Mouse (Mus musculus) embryonic stem cell, embryonic (primary cell): ENCODE measurements around the gene Olfr15.

Experiments used
- CTCF ChIA-PET, 4 experiments: fragments of 300-600 bp in 2 of 4; fragments of 350-600 bp in 2 of 4; sonication (Branson Sonifier 250); formaldehyde crosslinking; loops; one replicate each; lab custom pipeline; 2022; ENCODE audit warnings: inconsistent platforms in 2 of 4; lab: Charles Lee
- POLR2A ChIA-PET, 4 experiments: fragments of 300-600 bp in 2 of 4; fragments of 350-600 bp in 2 of 4; sonication (Branson Sonifier 250); formaldehyde crosslinking; loops; one replicate each; lab custom pipeline; 2022; ENCODE audit warnings: antibody characterized with exemption in 4 of 4, inconsistent platforms in 1 of 4; lab: Charles Lee

Gene Olfr15

GRCm38 (mm10) chr16:3852586-3852985, 21.9 kb downstream of the Olfr15 start:
- ChIA-PET POLR2A (interaction anchor here in 2 of 4 experiments (0.8 to 4.0 kb wide), 6 partner anchors 9 to 151 kb away, joined by 3 to 18 read pairs (median 4); partner anchors contain the start of genes Naa60 (in 2 of the 2), Gm20695 (in 1 of the 2), Slx4 (in 1 of the 2) and Zfp597 (in 1 of the 2)), CTCF (interaction anchor here in 2 of 4 experiments (0.6 to 1.2 kb wide), 2 partner anchors 414 to 431 kb away, joined by 3 to 6 read pairs; no protein-coding TSS in a partner anchor)

- POLR2A ChIA-PET: interaction anchor here in 3 of 4 experiments (0.6 to 4.0 kb wide), 3 partner anchors 10 to 17 kb away, joined by 3 to 18 read pairs (median 17); partner anchors contain the start of gene Naa60 (in 2 of the 3)
- CTCF ChIA-PET: interaction anchor here in 1 of 4 experiments (1.3 kb wide), 1 partner anchor 18 kb away, joined by 3 read pairs; the partner anchor contains the start of gene Naa60
These were observed 23.9 kb downstream of the Olfr15 start for GRCm38 (mm10) chr16:3854437-3855182.

GRCm38 (mm10) chr16:3855776-3856175, 25.1 kb downstream of the Olfr15 start:
- ChIA-PET CTCF (interaction anchor here in 1 of 4 experiments (1.3 kb wide), 1 partner anchor 17 kb away, joined by 3 read pairs; the partner anchor contains the start of gene Naa60), POLR2A (no interaction called here)

GRCm38 (mm10) chr16:3859254-3859653, 28.6 kb downstream of the Olfr15 start:
- ChIA-PET POLR2A (no interaction called here), CTCF (interaction anchor here in 1 of 4 experiments (0.6 kb wide), 1 partner anchor 117 kb away, joined by 4 read pairs; no protein-coding TSS in a partner anchor)

GRCm38 (mm10) chr16:3871815-3872214, 41.1 kb downstream of the Olfr15 start:
- CTCF ChIA-PET: interaction anchor here in 3 of 4 experiments (0.7 to 1.9 kb wide), 10 partner anchors 12 to 617 kb away, joined by 3 to 9 read pairs (median 4); partner anchors contain the start of genes 1700037C18Rik (in 2 of the 3), Cluap1 (in 2 of the 3), Gm20695 (in 2 of the 3) and Zfp597 (in 2 of the 3)
- POLR2A ChIA-PET: interaction anchor here (0.6 to 4.7 kb wide), 51 partner anchors 9 to 1008 kb away, joined by 3 to 94 read pairs (median 6); partner anchors contain the start of genes Cluap1 (in 3 of the 4), Gm20695 (in 3 of the 4), Zfp174 (in 3 of the 4) and Zfp263 (in 3 of the 4)

GRCm38 (mm10) chr16:3872216-3873047, 41.8 kb downstream of the Olfr15 start, which contains the start of gene Naa60:
Gene Naa60 (plus strand): TSS chr16:3872375.
- ChIA-PET POLR2A (interaction anchor here (0.6 to 4.7 kb wide), 55 partner anchors 9 to 1008 kb away, joined by 3 to 94 read pairs (median 5); partner anchors contain the start of genes Cluap1 (in 3 of the 4), Gm20695 (in 3 of the 4), Zfp174 (in 3 of the 4) and Zfp263 (in 3 of the 4)), CTCF (interaction anchor here in 3 of 4 experiments (0.7 to 1.9 kb wide), 10 partner anchors 11 to 616 kb away, joined by 3 to 9 read pairs (median 4); partner anchors contain the start of genes 1700037C18Rik (in 2 of the 3), Cluap1 (in 2 of the 3), Gm20695 (in 2 of the 3) and Zfp597 (in 2 of the 3))

GRCm38 (mm10) chr16:3876346-3876745, 45.7 kb downstream of the Olfr15 start:
- ChIA-PET POLR2A (no interaction called here), CTCF (no interaction called here)

GRCm38 (mm10) chr16:3884201-3885064, 53.8 kb downstream of the Olfr15 start, which contains the start of the genes Zfp597 and Gm20695:
Gene Zfp597 (minus strand): TSS chr16:3884561.
Gene Gm20695 (plus strand): TSS chr16:3884648.
- POLR2A ChIA-PET: interaction anchor here (0.5 to 2.9 kb wide), 52 partner anchors 9 to 675 kb away, joined by 3 to 94 read pairs (median 4); partner anchors contain the start of genes 1700037C18Rik (in 3 of the 4), Cluap1 (in 3 of the 4), Naa60 (in 3 of the 4) and Slx4 (in 2 of the 4)
- CTCF ChIA-PET: interaction anchor here (0.6 to 1.4 kb wide), 15 partner anchors 11 to 598 kb away, joined by 3 to 6 read pairs (median 3); partner anchors contain the start of genes Naa60 (in 3 of the 4), 1700037C18Rik (in 2 of the 4), Cluap1 (in 2 of the 4) and Slx4 (in 1 of the 4)

GRCm38 (mm10) chr16:3885065-3885670, 54.5 kb downstream of the Olfr15 start:
- POLR2A ChIA-PET: interaction anchor here (0.6 to 2.9 kb wide), 19 partner anchors 8 to 146 kb away, joined by 3 to 94 read pairs (median 8); partner anchors contain the start of genes Naa60 (in 3 of the 4), 1700037C18Rik (in 2 of the 4), Cluap1 (in 2 of the 4) and Zfp174 (in 2 of the 4)
- CTCF ChIA-PET: interaction anchor here in 1 of 4 experiments (1.1 kb wide), 1 partner anchor 23 kb away, joined by 3 read pairs; the partner anchor contains the start of genes 1700037C18Rik and Cluap1

GRCm38 (mm10) chr16:3891621-3892295, 61.1 kb downstream of the Olfr15 start:
- CTCF ChIA-PET: interaction anchor here in 1 of 4 experiments (1.0 kb wide), 1 partner anchor 45 kb away, joined by 3 read pairs; the partner anchor contains the start of gene Zfp174
- POLR2A ChIA-PET: interaction anchor here in 3 of 4 experiments (0.6 to 2.9 kb wide), 4 partner anchors 17 to 988 kb away, joined by 3 to 15 read pairs (median 6); partner anchors contain the start of genes 1700037C18Rik (in 1 of the 3), Cluap1 (in 1 of the 3), Naa60 (in 1 of the 3) and Ubald1 (in 1 of the 3)

- CTCF ChIA-PET: no interaction called here
These were observed 63.1 kb downstream of the Olfr15 start for GRCm38 (mm10) chr16:3893739-3894138.

More at GRCm38 (mm10) chr16:3893739-3894138, 63.1 kb downstream of the Olfr15 start:
- POLR2A ChIA-PET: interaction anchor here in 2 of 4 experiments (0.9 to 1.7 kb wide), 5 partner anchors 9 to 110 kb away, joined by 3 to 8 read pairs (median 4); partner anchors contain the start of genes Gm20695 (in 2 of the 2), Zfp597 (in 2 of the 2), Slx4 (in 1 of the 2) and Zfp174 (in 1 of the 2)
